ENCODE assay signal across 9 mouse cellular contexts in the genomic region with DNA sequence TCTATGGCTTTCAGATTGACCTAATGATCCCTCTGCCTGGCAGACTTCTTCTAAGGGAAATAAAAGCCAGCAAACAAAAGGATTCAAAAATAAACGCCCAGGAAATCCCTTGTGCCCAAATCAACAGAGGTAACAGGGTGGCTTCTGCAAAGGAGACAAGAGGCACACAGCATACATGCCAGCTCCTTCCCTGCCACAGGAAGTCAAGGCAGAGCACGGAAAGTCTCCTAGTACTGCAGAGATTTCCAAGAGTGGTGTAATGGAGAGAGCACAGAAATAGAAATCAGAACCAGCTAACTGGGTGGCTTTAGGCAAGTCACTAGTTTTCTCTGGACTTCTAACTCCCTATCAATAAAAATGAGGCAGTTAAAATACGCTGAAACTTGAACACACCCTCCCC. TPM values are rescaled to one million over a fixed set of nuclear protein-coding genes. Genes with fewer than 3 reads are reported as not detected.
A peak's percentile ranks its signal among the peaks of the same experiment; 100 is the strongest.
DNase-seq lines count a peak whose midpoint lies in the region; ATAC-seq and TF ChIP-seq lines count a peak whose summit lies in the region.
"Had no signal": no experiment of that assay in that cellular context is flagged by ENCODE, and none has a peak within 500 bp of the region (broad histone marks: within the 10 kb centered on the region; RNA-seq: fewer than 3 reads in every experiment).

No protein-coding gene starts in this region.

- H3K4me2 ChIP-seq in forebrain, embryonic 11.5 days (ENCODE audit: low read depth, low read length, severe bottlenecking): peak overlapping the region; percentile 78
- H3K4me2 ChIP-seq in limb, embryonic 12.5 days: peak overlapping the region; percentile 78

- no peak for DNase-seq in lung, adult 2 months
- DNase-seq in lung, postnatal 10 days: no peak
- DNase-seq in forebrain, embryonic 11.5 days (ENCODE audit: low spot score): no peak
- DNase-seq in cerebellum, adult 18-20 months: no peak
- no peak for DNase-seq in layer of hippocampus, postnatal 14 days (ENCODE audit: low spot score in 2 of 2)
- DNase-seq: left cerebral cortex, postnatal 4 days had no signal

- peaks cover 24% of the 10 kb centered on the region for H3K4me1 ChIP-seq in lung, adult 2 months (ENCODE audit: control insufficient read depth, insufficient read depth, low read length)
- H3K4me1 ChIP-seq in forebrain, embryonic 11.5 days (replicated peaks; ENCODE audit: control insufficient read depth, insufficient read depth, low read length): peaks cover 8% of the 10 kb centered on the region; the same call in 1 of the 2 replicates
- peaks cover 51% of the 10 kb centered on the region for H3K4me1 ChIP-seq in limb, embryonic 12.5 days (replicated peaks)
- peaks cover 9% of the 10 kb centered on the region for H3K4me1 ChIP-seq in olfactory bulb, adult 2 months (ENCODE audit: control insufficient read depth, insufficient read depth, low read length)

- no peak overlapping the region for H3K27ac ChIP-seq in forebrain, embryonic 11.5 days (ENCODE audit: low read depth, low read length)
- peak overlapping the region; percentile 100 for H3K27ac ChIP-seq in limb, embryonic 12.5 days
- 0 out of 2 replicates have a peak overlapping the region, but pooled peaks have one; percentile 21 for H3K27ac ChIP-seq in olfactory bulb, adult 2 months (ENCODE audit: insufficient read depth, low read depth, low read length)

- peak; percentile 49; the same call in 1 of the 2 replicates for TF ChIP-seq POLR2A in lung, adult 2 months (IDR thresholded peaks at IDR 0.05; ENCODE audit: borderline replicate concordance, extremely low read depth, low read depth, low read length)
- TF ChIP-seq POLR2A in olfactory bulb, adult 2 months (IDR thresholded peaks at IDR 0.05; ENCODE audit: insufficient read depth, low read depth, low read length): no peak

- H3K9me3 ChIP-seq in forebrain, embryonic 11.5 days (ENCODE audit: control insufficient read depth, low read length): no peaks in the 10 kb centered on the region
- H3K9me3 ChIP-seq in limb, embryonic 12.5 days: no peaks in the 10 kb centered on the region

- H3K4me3 ChIP-seq in lung, adult 2 months (replicated peaks; ENCODE audit: extremely low read depth, low read depth, low read length): peak overlapping the region; percentile 0
- peak overlapping the region; percentile 92 for H3K4me3 ChIP-seq in forebrain, embryonic 11.5 days (ENCODE audit: low read depth, low read length)
- H3K4me3 ChIP-seq in limb, embryonic 12.5 days (replicated peaks): peak overlapping the region; percentile 97
- H3K4me3 ChIP-seq in olfactory bulb, adult 2 months (ENCODE audit: insufficient read depth, low read depth, low read length): peak overlapping the region; percentile 39; the same call in 1 of the 2 replicates

- peak overlapping the region; percentile 95 for H3K9ac ChIP-seq in forebrain, embryonic 11.5 days (ENCODE audit: low read length)
- H3K9ac ChIP-seq in limb, embryonic 12.5 days (replicated peaks): peak overlapping the region; percentile 99

- H3K27me3 ChIP-seq in forebrain, embryonic 11.5 days (ENCODE audit: control insufficient read depth, insufficient read depth, low read length): no peaks in the 10 kb centered on the region
- H3K27me3 ChIP-seq in limb, embryonic 12.5 days: no peaks in the 10 kb centered on the region

- TF ChIP-seq CTCF in lung, adult 2 months (IDR thresholded peaks at IDR 0.05; ENCODE audit: insufficient read depth, low read length): no peak
- no peak for TF ChIP-seq CTCF in olfactory bulb, adult 2 months (IDR thresholded peaks at IDR 0.05; ENCODE audit: insufficient read depth, low read depth, low read length)

- H3K36me3 ChIP-seq in forebrain, embryonic 11.5 days (ENCODE audit: control insufficient read depth, insufficient read depth, low read length): no peaks in the 10 kb centered on the region
- H3K36me3 ChIP-seq in limb, embryonic 12.5 days: 0 out of 2 replicates have a peak, but pooled peaks cover 8% of the 10 kb centered on the region

- no peak for ATAC-seq in forebrain, embryonic 11.5 days (replicated peaks; ENCODE audit: low FRiP score)
- no peak for ATAC-seq in limb, embryonic 12.5 days (ENCODE audit: insufficient number of reproducible peaks, insufficient read depth, low FRiP score, low TSS enrichment, low read depth)
- no peak for ATAC-seq in frontal cortex, adult (ENCODE audit: low TSS enrichment)

- WGBS in lung, adult 2 months: 11% methylated on average over 3 of the region's 3 CpGs
- 18% methylated on average over 3 of the region's 3 CpGs for WGBS in forebrain, embryonic 11.5 days
- WGBS in limb, embryonic 12.5 days: 13% methylated on average over 3 of the region's 3 CpGs
- 3% methylated on average over 3 of the region's 3 CpGs for WGBS in olfactory bulb, adult 2 months

RNA-seq across cellular contexts. Expression of gene Rbfox2, which starts 1.8 kb away (rescaled TPM):
- 65.0 and 72.0 TPM in 2 replicates for polyA plus RNA-seq in lung, adult 2 months (2012; rRNA removed)
- polyA plus RNA-seq in forebrain, embryonic 11.5 days (2014; fragmentation: Nextera tagmentation; extraction: Ambion mirVana): 68.2 and 77.6 TPM in 2 replicates
- polyA plus RNA-seq in limb, embryonic 12.5 days (2016; fragmentation: Nextera tagmentation; extraction: Ambion mirVana): 78.4 and 79.3 TPM in 2 replicates
- 46.1 TPM in 1 of 2 replicates, not detected in the other for polyA plus RNA-seq in olfactory bulb, adult 2 months (2012; ENCODE audit: insufficient read depth, insufficient read length, low replicate concordance, missing spikeins)
- total RNA-seq in layer of hippocampus, postnatal 14 days (2021): 100 to 1,000 TPM; 228 to 234 TPM

Comparison
In these comparisons a context has a peak if more than half of its experiments do, and no peak if none do; other contexts are left out.
1. H3K4me3 ChIP-seq: peak in every context shown above with its lines; median percentile 97 in limb, embryonic 12.5 days; 92 in forebrain, embryonic 11.5 days; 39 in olfactory bulb, adult 2 months; 0 in lung, adult 2 months.